In the genomic region with DNA sequence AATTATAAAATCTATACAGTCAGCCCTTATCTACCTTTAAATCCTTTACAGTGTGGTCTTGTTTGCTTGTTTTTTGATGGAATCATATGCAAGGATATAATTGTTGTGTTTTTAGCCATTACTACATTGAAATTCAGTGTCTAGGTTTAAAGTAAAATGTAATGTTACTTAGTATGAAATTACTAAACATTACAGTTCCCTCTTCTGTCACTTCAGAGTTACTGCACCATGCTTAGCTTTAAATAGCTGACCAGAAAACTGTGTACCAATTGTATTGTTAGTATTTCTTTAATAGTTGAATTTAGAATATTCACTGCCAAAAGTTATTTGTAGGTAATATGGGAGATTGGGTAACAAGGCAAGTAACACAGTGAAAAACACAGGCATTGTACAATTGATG, we compare ENCODE assay signal across 23 mouse cellular contexts. TPM values are rescaled to one million over a fixed set of nuclear protein-coding genes. Genes with fewer than 3 reads are reported as not detected.
A peak's percentile ranks its signal among the peaks of the same experiment; 100 is the strongest.
DNase-seq lines count a peak whose midpoint lies in the region; ATAC-seq and TF ChIP-seq lines count a peak whose summit lies in the region.
"Had no signal": no experiment of that assay in that cellular context is flagged by ENCODE, and none has a peak within 500 bp of the region (broad histone marks: within the 10 kb centered on the region; RNA-seq: fewer than 3 reads in every experiment).

No protein-coding gene starts in this region.

- no peak for ATAC-seq in forebrain, postnatal 0 days
- ATAC-seq in forebrain, embryonic 13.5 days: no peak
- no peak for ATAC-seq in kidney, postnatal 0 days (replicated peaks; ENCODE audit: low FRiP score, low read depth)
- no peak for ATAC-seq in lung, postnatal 0 days
- ATAC-seq: forebrain, embryonic 14.5 days had no signal

- no peak overlapping the region for H3K4me2 ChIP-seq in forebrain, postnatal 0 days (ENCODE audit: low read depth)
- no peak overlapping the region for H3K4me2 ChIP-seq in forebrain, embryonic 13.5 days
- no peak overlapping the region for H3K4me2 ChIP-seq in kidney, postnatal 0 days (ENCODE audit: low read length)
- no peak overlapping the region for H3K4me2 ChIP-seq in lung, postnatal 0 days (replicated peaks; ENCODE audit: low read depth, low read length)
- H3K4me2 ChIP-seq: hindbrain, embryonic 14.5 days; stomach, embryonic 15.5 days had no signal

- no peak overlapping the region for H3K4me3 ChIP-seq in forebrain, postnatal 0 days (ENCODE audit: low read depth, low read length)
- H3K4me3 ChIP-seq in forebrain, embryonic 13.5 days: no peak overlapping the region
- H3K4me3 ChIP-seq in kidney, postnatal 0 days (replicated peaks; ENCODE audit: low read depth, low read length): no peak overlapping the region
- no peak overlapping the region for H3K4me3 ChIP-seq in lung, postnatal 0 days (ENCODE audit: low read depth, low read length)
- H3K4me3 ChIP-seq: midbrain, embryonic 10.5 days; stomach, embryonic 15.5 days had no signal

- no peak overlapping the region for H3K9ac ChIP-seq in forebrain, postnatal 0 days
- no peak overlapping the region for H3K9ac ChIP-seq in forebrain, embryonic 13.5 days
- no peak overlapping the region for H3K9ac ChIP-seq in kidney, postnatal 0 days (ENCODE audit: low read depth, low read length)
- H3K9ac ChIP-seq in lung, postnatal 0 days (replicated peaks; ENCODE audit: low read depth): no peak overlapping the region
- H3K9ac ChIP-seq: hindbrain, embryonic 14.5 days; stomach, embryonic 15.5 days had no signal

- H3K9me3 ChIP-seq in forebrain, postnatal 0 days (ENCODE audit: low read length): no peaks in the 10 kb centered on the region
- H3K9me3 ChIP-seq in forebrain, embryonic 13.5 days (replicated peaks): no peaks in the 10 kb centered on the region
- no peaks in the 10 kb centered on the region for H3K9me3 ChIP-seq in kidney, postnatal 0 days (replicated peaks; ENCODE audit: low read length)
- no peaks in the 10 kb centered on the region for H3K9me3 ChIP-seq in lung, postnatal 0 days (ENCODE audit: low read length)
- H3K9me3 ChIP-seq: midbrain, embryonic 10.5 days; stomach, embryonic 15.5 days had no signal

- peak; percentile 60 for TF ChIP-seq CTCF in forebrain, postnatal 0 days (IDR thresholded peaks at IDR 0.05; ENCODE audit: low read depth)
- TF ChIP-seq CTCF in kidney, postnatal 0 days (IDR thresholded peaks at IDR 0.05; ENCODE audit: low read depth): peak; percentile 57
- peak; percentile 51 for TF ChIP-seq CTCF in lung, postnatal 0 days (IDR thresholded peaks at IDR 0.05)

- H3K4me1 ChIP-seq in forebrain, postnatal 0 days (ENCODE audit: insufficient read depth): no peaks in the 10 kb centered on the region
- H3K4me1 ChIP-seq in forebrain, embryonic 13.5 days: peaks cover 12% of the 10 kb centered on the region
- H3K4me1 ChIP-seq in kidney, postnatal 0 days (replicated peaks; ENCODE audit: insufficient read depth, low read length): 0 out of 2 replicates have a peak, but pooled peaks cover 11% of the 10 kb centered on the region
- peaks cover 3% of the 10 kb centered on the region; the same call in 1 of the 2 replicates for H3K4me1 ChIP-seq in lung, postnatal 0 days (ENCODE audit: insufficient read depth, low read depth, low read length)

- H3K27me3 ChIP-seq in forebrain, postnatal 0 days (ENCODE audit: insufficient read depth, low read length): no peaks in the 10 kb centered on the region
- H3K27me3 ChIP-seq in forebrain, embryonic 13.5 days: no peaks in the 10 kb centered on the region
- no peaks in the 10 kb centered on the region for H3K27me3 ChIP-seq in kidney, postnatal 0 days (ENCODE audit: insufficient read depth, low read length)
- no peaks in the 10 kb centered on the region for H3K27me3 ChIP-seq in lung, postnatal 0 days (replicated peaks; ENCODE audit: insufficient read depth, low read length)
- H3K27me3 ChIP-seq: stomach, embryonic 15.5 days had no signal

- DNase-seq in forebrain, postnatal 0 days: peak; percentile 13
- peak; percentile 53 for DNase-seq in kidney, postnatal 0 days (ENCODE audit: low spot score)
- no peak for DNase-seq in kidney, postnatal 10 days
- DNase-seq in lung, postnatal 0 days (ENCODE audit: low spot score): peak; percentile 31
- DNase-seq in lung, postnatal 36 days: no peak
- DNase-seq in neural tube, embryonic 10.5 days (ENCODE audit: extremely low spot score, low spot score): no peak
- DNase-seq: adrenal gland, postnatal 10 days; cerebellum, adult 18-20 months; cerebellum, postnatal 36 days; gastrocnemius, postnatal 10 days; heart, adult 11 months; heart, postnatal 36 days; kidney, adult 9 months; kidney, postnatal 36 days; layer of hippocampus, adult 9-11 months; lung, adult 18-20 months; thymus, adult 18-20 months; thymus, postnatal 36 days had no signal

- no peak for TF ChIP-seq EP300 in lung, postnatal 0 days (IDR thresholded peaks at IDR 0.05)

- no peak overlapping the region for H3K27ac ChIP-seq in forebrain, postnatal 0 days (ENCODE audit: low read depth, low read length)
- no peak overlapping the region for H3K27ac ChIP-seq in forebrain, embryonic 13.5 days
- H3K27ac ChIP-seq in kidney, postnatal 0 days: no peak overlapping the region
- H3K27ac ChIP-seq in lung, postnatal 0 days (ENCODE audit: low read length): no peak overlapping the region
- H3K27ac ChIP-seq: hindbrain, embryonic 14.5 days; midbrain, embryonic 10.5 days; stomach, embryonic 15.5 days had no signal

- H3K36me3 ChIP-seq in forebrain, postnatal 0 days (ENCODE audit: insufficient read depth): no peaks in the 10 kb centered on the region
- peaks cover 3% of the 10 kb centered on the region; the same call in 1 of the 2 replicates for H3K36me3 ChIP-seq in forebrain, embryonic 13.5 days (ENCODE audit: poor library complexity, severe bottlenecking)
- no peaks in the 10 kb centered on the region for H3K36me3 ChIP-seq in kidney, postnatal 0 days (ENCODE audit: insufficient read depth, low read length)
- H3K36me3 ChIP-seq in lung, postnatal 0 days (ENCODE audit: insufficient read depth, low read length): no peaks in the 10 kb centered on the region
- H3K36me3 ChIP-seq: stomach, embryonic 15.5 days had no signal

RNA-seq across cellular contexts. Expression of a gene that starts 55.1 kb away (rescaled TPM):
- 69.5 and 84.1 TPM in 2 replicates for total RNA-seq in forebrain, postnatal 0 days (2014; rRNA removed)
- polyA plus RNA-seq in forebrain, postnatal 0 days (2015; fragmentation: Nextera tagmentation; extraction: Ambion mirVana): 43.6 and 46.3 TPM in 2 replicates
- polyA plus RNA-seq in forebrain, embryonic 13.5 days (2015; fragmentation: Nextera tagmentation; extraction: Ambion mirVana): 28.1 and 30.1 TPM in 2 replicates
- 7.6 and 7.7 TPM in 2 replicates for polyA plus RNA-seq in kidney, postnatal 0 days (2015; fragmentation: Nextera tagmentation; extraction: Ambion mirVana)
- polyA plus RNA-seq in lung, postnatal 0 days (2015; fragmentation: Nextera tagmentation; extraction: Ambion mirVana): 8.2 and 8.6 TPM in 2 replicates

Comparison
In these comparisons a context has a peak if more than half of its experiments do, and no peak if none do; other contexts are left out.
1. DNase-seq: peak in forebrain, postnatal 0 days (single experiment), kidney, postnatal 0 days (single experiment) and lung, postnatal 0 days (single experiment); none in kidney, postnatal 10 days (single experiment), lung, postnatal 36 days (single experiment) and neural tube, embryonic 10.5 days (single experiment).
2. Peak in every context shown above with its lines, with median percentiles within 50 percentile points of each other: CTCF ChIP-seq.